In genomic region chr4:152092751-152093293, GRCm38 (mm10) we compare ENCODE assay signal across 10 mouse cellular contexts. TPM values are rescaled to one million over a fixed set of nuclear protein-coding genes. Genes with fewer than 3 reads are reported as not detected.
A peak's percentile ranks its signal among the peaks of the same experiment; 100 is the strongest.
DNase-seq lines count a peak whose midpoint lies in the region; ATAC-seq and TF ChIP-seq lines count a peak whose summit lies in the region.
"Had no signal": no experiment of that assay in that cellular context is flagged by ENCODE, and none has a peak within 500 bp of the region (broad histone marks: within the 10 kb centered on the region; RNA-seq: fewer than 3 reads in every experiment).

No protein-coding gene starts in this region.

- H3K9ac ChIP-seq in neural tube, embryonic 13.5 days = 0 out of 2 replicates have a peak overlapping the region, but pooled peaks have one; percentile 13
- H3K9ac ChIP-seq in intestine, postnatal 0 days (ENCODE audit: low read depth, low read length) = no peak overlapping the region
- H3K9ac ChIP-seq in stomach, embryonic 14.5 days (replicated peaks; ENCODE audit: low read depth, low read length) = no peak overlapping the region
- H3K9ac ChIP-seq: midbrain, embryonic 15.5 days had no signal

- 59% methylated on average over 8 of the region's 8 CpGs for WGBS in neural tube, embryonic 13.5 days
- 47% methylated on average over 8 of the region's 8 CpGs for WGBS in intestine, postnatal 0 days
- 48% methylated on average over 8 of the region's 8 CpGs for WGBS in stomach, embryonic 14.5 days

- H3K4me3 ChIP-seq in neural tube, embryonic 13.5 days = no peak overlapping the region
- no peak overlapping the region for H3K4me3 ChIP-seq in intestine, postnatal 0 days (ENCODE audit: low read depth, low read length)
- no peak overlapping the region for H3K4me3 ChIP-seq in stomach, embryonic 14.5 days (ENCODE audit: low read depth, low read length)
- H3K4me3 ChIP-seq: midbrain, embryonic 15.5 days had no signal

- no peaks in the 10 kb centered on the region for H3K27me3 ChIP-seq in neural tube, embryonic 13.5 days
- no peaks in the 10 kb centered on the region for H3K27me3 ChIP-seq in intestine, postnatal 0 days (replicated peaks; ENCODE audit: control insufficient read depth, insufficient read depth, low read length)
- H3K27me3 ChIP-seq in stomach, embryonic 14.5 days (ENCODE audit: control insufficient read depth, insufficient read depth, low read length) = no peaks in the 10 kb centered on the region
- H3K27me3 ChIP-seq: midbrain, embryonic 15.5 days had no signal

- no peak for TF ChIP-seq CTCF in intestine, postnatal 0 days (IDR thresholded peaks at IDR 0.05; ENCODE audit: low read depth)

- no peak for DNase-seq in frontal cortex, postnatal 25 days (ENCODE audit: low spot score in 2 of 2)
- DNase-seq in neural tube, embryonic 10.5 days (ENCODE audit: extremely low spot score, low spot score) = no peak
- DNase-seq in lung, postnatal 36 days = no peak
- DNase-seq in kidney, adult 9 months = no peak
- DNase-seq: cerebellum, adult 9-11 months had no signal

- no peak overlapping the region for H3K4me2 ChIP-seq in neural tube, embryonic 13.5 days
- 0 out of 2 replicates have a peak overlapping the region, but pooled peaks have one; percentile 17 for H3K4me2 ChIP-seq in intestine, postnatal 0 days (replicated peaks; ENCODE audit: low read depth)
- H3K4me2 ChIP-seq in stomach, embryonic 14.5 days (replicated peaks; ENCODE audit: low read depth, low read length) = no peak overlapping the region
- H3K4me2 ChIP-seq: midbrain, embryonic 15.5 days had no signal

- no peaks in the 10 kb centered on the region for H3K9me3 ChIP-seq in neural tube, embryonic 13.5 days
- H3K9me3 ChIP-seq in intestine, postnatal 0 days (ENCODE audit: control insufficient read depth) = no peaks in the 10 kb centered on the region
- no peaks in the 10 kb centered on the region for H3K9me3 ChIP-seq in stomach, embryonic 14.5 days (ENCODE audit: control insufficient read depth, low read depth, low read length)
- H3K9me3 ChIP-seq: midbrain, embryonic 15.5 days had no signal

- no peaks in the 10 kb centered on the region for H3K36me3 ChIP-seq in neural tube, embryonic 13.5 days
- peaks cover 3% of the 10 kb centered on the region; the same call in 1 of the 2 replicates for H3K36me3 ChIP-seq in intestine, postnatal 0 days (ENCODE audit: control insufficient read depth, insufficient read depth)
- peaks cover 3% of the 10 kb centered on the region; the same call in 1 of the 2 replicates for H3K36me3 ChIP-seq in stomach, embryonic 14.5 days (ENCODE audit: control insufficient read depth, insufficient read depth, low read length)
- H3K36me3 ChIP-seq: midbrain, embryonic 15.5 days had no signal

- H3K27ac ChIP-seq in neural tube, embryonic 13.5 days (replicated peaks) = no peak overlapping the region; the same call in 1 of the 2 replicates
- no peak overlapping the region for H3K27ac ChIP-seq in intestine, postnatal 0 days (ENCODE audit: low read depth, low read length)
- peak overlapping the region; percentile 33; the same call in 1 of the 2 replicates for H3K27ac ChIP-seq in stomach, embryonic 14.5 days (ENCODE audit: low read length)
- H3K27ac ChIP-seq: midbrain, embryonic 15.5 days had no signal

- H3K4me1 ChIP-seq in neural tube, embryonic 13.5 days (replicated peaks) = peaks cover 43% of the 10 kb centered on the region
- peaks cover under 1% of the 10 kb centered on the region; the same call in 1 of the 2 replicates for H3K4me1 ChIP-seq in intestine, postnatal 0 days (replicated peaks; ENCODE audit: control insufficient read depth, insufficient read depth, low read length)
- peaks cover 16% of the 10 kb centered on the region for H3K4me1 ChIP-seq in stomach, embryonic 14.5 days (ENCODE audit: control insufficient read depth, insufficient read depth, low read length)

- ATAC-seq in frontal cortex, adult (ENCODE audit: low TSS enrichment) = peak; percentile 35
- no peak for ATAC-seq in neural tube, embryonic 13.5 days (ENCODE audit: low read depth)
- no peak for ATAC-seq in intestine, postnatal 0 days
- peak; percentile 76; the same call in 1 of the 2 replicates for ATAC-seq in stomach, embryonic 14.5 days (ENCODE audit: insufficient number of reproducible peaks, insufficient read depth, low FRiP score, low read depth)
- ATAC-seq: midbrain, embryonic 15.5 days had no signal

RNA-seq across cellular contexts. Expression of gene Plekhg5, which starts 20.5 kb away (rescaled TPM):
- polyA plus RNA-seq in neural tube, embryonic 13.5 days (2015; fragmentation: Nextera tagmentation; extraction: Ambion mirVana) = 9.9 and 10.7 TPM in 2 replicates
- 14.0 and 19.6 TPM in 2 replicates for polyA plus RNA-seq in intestine, postnatal 0 days (2015; fragmentation: Nextera tagmentation; extraction: Ambion mirVana)
- 10.4 and 11.5 TPM in 2 replicates for polyA plus RNA-seq in stomach, embryonic 14.5 days (2014; fragmentation: Nextera tagmentation; extraction: Ambion mirVana)

RNA-seq across cellular contexts. Expression of gene Tnfrsf25, which starts 22.9 kb away (rescaled TPM):
- polyA plus RNA-seq in neural tube, embryonic 13.5 days (2015; fragmentation: Nextera tagmentation; extraction: Ambion mirVana) = 0.84 and 1.8 TPM in 2 replicates
- polyA plus RNA-seq in intestine, postnatal 0 days (2015; fragmentation: Nextera tagmentation; extraction: Ambion mirVana) = 0.82 and 1.2 TPM in 2 replicates
- 0.67 and 0.91 TPM in 2 replicates for polyA plus RNA-seq in stomach, embryonic 14.5 days (2014; fragmentation: Nextera tagmentation; extraction: Ambion mirVana)

RNA-seq across cellular contexts. Expression of gene Nol9, which starts 53.7 kb away (rescaled TPM):
- 26.4 and 27.1 TPM in 2 replicates for polyA plus RNA-seq in neural tube, embryonic 13.5 days (2015; fragmentation: Nextera tagmentation; extraction: Ambion mirVana)
- polyA plus RNA-seq in intestine, postnatal 0 days (2015; fragmentation: Nextera tagmentation; extraction: Ambion mirVana) = 9.7 and 10.7 TPM in 2 replicates
- 29.5 and 30.0 TPM in 2 replicates for polyA plus RNA-seq in stomach, embryonic 14.5 days (2014; fragmentation: Nextera tagmentation; extraction: Ambion mirVana)

RNA-seq across cellular contexts. Expression of gene Tas1r1, which starts 54.5 kb away (rescaled TPM):
- 1.2 and 1.3 TPM in 2 replicates for polyA plus RNA-seq in neural tube, embryonic 13.5 days (2015; fragmentation: Nextera tagmentation; extraction: Ambion mirVana)
- polyA plus RNA-seq in intestine, postnatal 0 days (2015; fragmentation: Nextera tagmentation; extraction: Ambion mirVana) = 0.08 TPM in 1 of 2 replicates, not detected in the other
- polyA plus RNA-seq in stomach, embryonic 14.5 days (2014; fragmentation: Nextera tagmentation; extraction: Ambion mirVana) = 0.30 and 0.34 TPM in 2 replicates

RNA-seq across cellular contexts. Expression of gene Espn, which starts 59.3 kb away (rescaled TPM):
- 0.21 and 0.51 TPM in 2 replicates for polyA plus RNA-seq in neural tube, embryonic 13.5 days (2015; fragmentation: Nextera tagmentation; extraction: Ambion mirVana)
- 260 and 264 TPM in 2 replicates for polyA plus RNA-seq in intestine, postnatal 0 days (2015; fragmentation: Nextera tagmentation; extraction: Ambion mirVana)
- polyA plus RNA-seq in stomach, embryonic 14.5 days (2014; fragmentation: Nextera tagmentation; extraction: Ambion mirVana) = 10.5 and 10.9 TPM in 2 replicates

Comparison
In these comparisons a context has a peak if more than half of its experiments do, and no peak if none do; other contexts are left out.
1. ATAC-seq: peak in frontal cortex, adult (single experiment) and stomach, embryonic 14.5 days (single experiment); none in neural tube, embryonic 13.5 days (single experiment) and intestine, postnatal 0 days (single experiment).